Mouse (Mus musculus): ENCODE data around the gene Tbc1d10b. TPM values are rescaled to one million over a fixed set of nuclear protein-coding genes. Genes with fewer than 3 reads are reported as not detected.

Gene Tbc1d10b
- polyA plus RNA-seq, 1 experiment from 2014 or later: 15.8 TPM

- no peak for DNase-seq (ENCODE audit: low spot score)
- H3K4me2 ChIP-seq (ENCODE audit: low read depth, low read length): peak overlapping the region; percentile 87
- H3K9me3 ChIP-seq (replicated peaks; ENCODE audit: control insufficient read depth, low read length): no peaks in the 10 kb centered on the region
- WGBS: 12% methylated on average over 28 of the region's 33 CpGs
- H3K4me1 ChIP-seq (ENCODE audit: control insufficient read depth, insufficient read depth, low read length): peaks cover 5% of the 10 kb centered on the region; the same call in 1 of the 2 replicates
- ATAC-seq (replicated peaks; ENCODE audit: insufficient number of reproducible peaks, low FRiP score, low TSS enrichment, low read depth): peak; percentile 75
- H3K4me3 ChIP-seq (ENCODE audit: low read depth, low read length): peak overlapping the region; percentile 84
- no peaks in the 10 kb centered on the region for H3K27me3 ChIP-seq (ENCODE audit: control insufficient read depth, insufficient read depth, low read length)
- H3K36me3 ChIP-seq (replicated peaks; ENCODE audit: control insufficient read depth, insufficient read depth, low read depth, low read length): no peaks in the 10 kb centered on the region; the same call in none of the 2 replicates
- peak overlapping the region; percentile 77 for H3K27ac ChIP-seq (replicated peaks; ENCODE audit: low read depth, low read length)
- H3K9ac ChIP-seq (replicated peaks; ENCODE audit: low read length): peak overlapping the region; percentile 93
These were observed 36.6 kb upstream of the Tbc1d10b start for GRCm38 (mm10) chr7:127244658-127245510.

- Histone ChIP-seq H3K27me3 (ENCODE audit: control insufficient read depth, insufficient read depth, low read length) (no peaks in the 10 kb centered on the region), H3K4me2 (ENCODE audit: low read depth, low read length) (peak within 1 kb of the TSS; percentile 87), H3K4me1 (ENCODE audit: control insufficient read depth, insufficient read depth, low read length) (peaks cover 5% of the 10 kb centered on the region; the same call in 1 of the 2 replicates), H3K9ac (replicated peaks; ENCODE audit: low read length) (peak within 1 kb of the TSS; percentile 93), H3K36me3 (replicated peaks; ENCODE audit: control insufficient read depth, insufficient read depth, low read depth, low read length) (no peaks in the 10 kb centered on the region; the same call in none of the 2 replicates), H3K27ac (replicated peaks; ENCODE audit: low read depth, low read length) (peak within 1 kb of the TSS; percentile 77), H3K4me3 (ENCODE audit: low read depth, low read length) (peak within 1 kb of the TSS; percentile 84), H3K9me3 (replicated peaks; ENCODE audit: control insufficient read depth, low read length) (no peaks in the 10 kb centered on the region)
- DNase-seq (ENCODE audit: low spot score): peak; percentile 97
- 1% methylated on average over 53 of the region's 56 CpGs for WGBS
- ATAC-seq (replicated peaks; ENCODE audit: insufficient number of reproducible peaks, low FRiP score, low TSS enrichment, low read depth): peak; percentile 95
These were observed 35.8 kb upstream of the Tbc1d10b start, which contains the start of gene Zfp771 for GRCm38 (mm10) chr7:127243870-127244657. Zfp771 (plus strand) TSS chr7:127244274.

- no peaks in the 10 kb centered on the region; the same call in none of the 2 replicates for H3K36me3 ChIP-seq (replicated peaks; ENCODE audit: control insufficient read depth, insufficient read depth, low read depth, low read length)
- WGBS: 40% methylated on average over 2 of the region's 2 CpGs
- H3K9ac ChIP-seq (replicated peaks; ENCODE audit: low read length): peak overlapping the region; percentile 93
- peak overlapping the region; percentile 77; the same call in 1 of the 2 replicates for H3K27ac ChIP-seq (replicated peaks; ENCODE audit: low read depth, low read length)
- H3K4me2 ChIP-seq (ENCODE audit: low read depth, low read length): peak overlapping the region; percentile 87
- H3K27me3 ChIP-seq (ENCODE audit: control insufficient read depth, insufficient read depth, low read length): no peaks in the 10 kb centered on the region
- peaks cover 5% of the 10 kb centered on the region; the same call in 1 of the 2 replicates for H3K4me1 ChIP-seq (ENCODE audit: control insufficient read depth, insufficient read depth, low read length)
- DNase-seq (ENCODE audit: low spot score) (no peak), ATAC-seq (replicated peaks; ENCODE audit: insufficient number of reproducible peaks, low FRiP score, low TSS enrichment, low read depth) (no peak)
- peak overlapping the region; percentile 84 for H3K4me3 ChIP-seq (ENCODE audit: low read depth, low read length)
- no peaks in the 10 kb centered on the region for H3K9me3 ChIP-seq (replicated peaks; ENCODE audit: control insufficient read depth, low read length)
These were observed 35.1 kb upstream of the Tbc1d10b start for GRCm38 (mm10) chr7:127243361-127243867.

GRCm38 (mm10) chr7:127234777-127235176 lies 26.5 kb upstream of the Tbc1d10b start:
- Histone ChIP-seq H3K9ac (replicated peaks; ENCODE audit: low read length) (no peak overlapping the region), H3K4me2 (ENCODE audit: low read depth, low read length) (no peak overlapping the region), H3K27me3 (ENCODE audit: control insufficient read depth, insufficient read depth, low read length) (no peaks in the 10 kb centered on the region), H3K4me3 (ENCODE audit: low read depth, low read length) (no peak overlapping the region), H3K36me3 (replicated peaks; ENCODE audit: control insufficient read depth, insufficient read depth, low read depth, low read length) (peaks cover 25% of the 10 kb centered on the region), H3K9me3 (replicated peaks; ENCODE audit: control insufficient read depth, low read length) (no peaks in the 10 kb centered on the region), H3K27ac (replicated peaks; ENCODE audit: low read depth, low read length) (no peak overlapping the region), H3K4me1 (ENCODE audit: control insufficient read depth, insufficient read depth, low read length) (peaks cover 5% of the 10 kb centered on the region; the same call in 1 of the 2 replicates)
- 98% methylated on average over 2 of the region's 2 CpGs for WGBS
- no peak for DNase-seq (ENCODE audit: low spot score)
- no peak for ATAC-seq (replicated peaks; ENCODE audit: insufficient number of reproducible peaks, low FRiP score, low TSS enrichment, low read depth)

- no peak for DNase-seq (ENCODE audit: low spot score)
- Histone ChIP-seq H3K36me3 (replicated peaks; ENCODE audit: control insufficient read depth, insufficient read depth, low read depth, low read length) (peaks cover 25% of the 10 kb centered on the region), H3K9ac (replicated peaks; ENCODE audit: low read length) (peak overlapping the region; percentile 99), H3K4me1 (ENCODE audit: control insufficient read depth, insufficient read depth, low read length) (peaks cover 5% of the 10 kb centered on the region; the same call in 1 of the 2 replicates), H3K4me2 (ENCODE audit: low read depth, low read length) (peak overlapping the region; percentile 61), H3K27ac (replicated peaks; ENCODE audit: low read depth, low read length) (peak overlapping the region; percentile 95; the same call in 1 of the 2 replicates), H3K27me3 (ENCODE audit: control insufficient read depth, insufficient read depth, low read length) (no peaks in the 10 kb centered on the region), H3K9me3 (replicated peaks; ENCODE audit: control insufficient read depth, low read length) (no peaks in the 10 kb centered on the region), H3K4me3 (ENCODE audit: low read depth, low read length) (peak overlapping the region; percentile 98)
- WGBS: 6% methylated on average over 9 of the region's 9 CpGs
- ATAC-seq (replicated peaks; ENCODE audit: insufficient number of reproducible peaks, low FRiP score, low TSS enrichment, low read depth): no peak
These were observed 25.5 kb upstream of the Tbc1d10b start for GRCm38 (mm10) chr7:127233765-127234164.

GRCm38 (mm10) chr7:127233368-127233749 lies 25.1 kb upstream of the Tbc1d10b start:
- H3K4me2 ChIP-seq (ENCODE audit: low read depth, low read length): peak overlapping the region; percentile 61
- no peaks in the 10 kb centered on the region for H3K9me3 ChIP-seq (replicated peaks; ENCODE audit: control insufficient read depth, low read length)
- H3K36me3 ChIP-seq (replicated peaks; ENCODE audit: control insufficient read depth, insufficient read depth, low read depth, low read length): peaks cover 25% of the 10 kb centered on the region
- H3K27ac ChIP-seq (replicated peaks; ENCODE audit: low read depth, low read length): peak overlapping the region; percentile 95
- no peaks in the 10 kb centered on the region for H3K27me3 ChIP-seq (ENCODE audit: control insufficient read depth, insufficient read depth, low read length)
- H3K4me1 ChIP-seq (ENCODE audit: control insufficient read depth, insufficient read depth, low read length): peaks cover 5% of the 10 kb centered on the region; the same call in 1 of the 2 replicates
- H3K4me3 ChIP-seq (ENCODE audit: low read depth, low read length): peak overlapping the region; percentile 98
- ATAC-seq (replicated peaks; ENCODE audit: insufficient number of reproducible peaks, low FRiP score, low TSS enrichment, low read depth) (peak; percentile 37), DNase-seq (ENCODE audit: low spot score) (peak; percentile 67)
- WGBS: under 1% methylated on average over 27 of the region's 27 CpGs
- peak overlapping the region; percentile 99 for H3K9ac ChIP-seq (replicated peaks; ENCODE audit: low read length)

- WGBS: under 1% methylated on average over 64 of the region's 64 CpGs
- DNase-seq (ENCODE audit: low spot score) (peak; percentile 92), ATAC-seq (replicated peaks; ENCODE audit: insufficient number of reproducible peaks, low FRiP score, low TSS enrichment, low read depth) (peak; percentile 89)
- Histone ChIP-seq H3K36me3 (replicated peaks; ENCODE audit: control insufficient read depth, insufficient read depth, low read depth, low read length) (peaks cover 23% of the 10 kb centered on the region), H3K4me2 (ENCODE audit: low read depth, low read length) (peak within 1 kb of the TSS; percentile 76), H3K9ac (replicated peaks; ENCODE audit: low read length) (peak within 1 kb of the TSS; percentile 99), H3K9me3 (replicated peaks; ENCODE audit: control insufficient read depth, low read length) (no peaks in the 10 kb centered on the region), H3K4me3 (ENCODE audit: low read depth, low read length) (peak within 1 kb of the TSS; percentile 98), H3K27me3 (ENCODE audit: control insufficient read depth, insufficient read depth, low read length) (no peaks in the 10 kb centered on the region), H3K4me1 (ENCODE audit: control insufficient read depth, insufficient read depth, low read length) (peaks cover 5% of the 10 kb centered on the region; the same call in 1 of the 2 replicates), H3K27ac (replicated peaks; ENCODE audit: low read depth, low read length) (peak within 1 kb of the TSS; percentile 95)
These were observed 24.5 kb upstream of the Tbc1d10b start, which contains the start of the genes Zfp553 and Sept1 for GRCm38 (mm10) chr7:127232622-127233367. Zfp553 (plus strand) TSS chr7:127233061. Sept1 (minus strand) TSS chr7:127233130.

Data from embryonic facial prominence, embryonic 11.5 days (tissue).